ENCODE assay signal across 10 mouse cellular contexts in the genomic region with DNA sequence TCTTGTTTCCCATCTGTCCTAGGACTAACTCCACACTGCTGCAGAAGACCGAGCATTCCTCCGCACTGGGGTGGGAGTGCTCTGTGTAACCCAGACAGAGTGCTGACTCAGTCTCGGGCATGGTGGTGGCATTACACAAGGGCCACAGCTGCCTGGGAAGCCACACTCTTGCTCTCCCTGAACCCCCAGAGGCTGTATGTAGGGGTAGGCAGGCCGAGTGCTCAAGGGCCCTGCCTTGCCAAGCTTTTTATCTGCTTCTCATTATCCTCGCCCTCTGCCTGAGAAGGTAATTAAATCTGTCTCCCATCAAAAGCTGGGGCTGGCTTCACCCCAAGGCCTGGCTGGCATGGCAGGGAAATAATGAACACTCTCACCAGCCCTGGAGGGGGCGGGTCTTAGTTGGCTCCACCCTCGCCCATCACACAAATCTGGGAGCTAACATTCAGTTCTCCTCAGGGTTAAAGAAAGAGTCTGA. TPM values are rescaled to one million over a fixed set of nuclear protein-coding genes. Genes with fewer than 3 reads are reported as not detected.
A peak's percentile ranks its signal among the peaks of the same experiment; 100 is the strongest.
DNase-seq lines count a peak whose midpoint lies in the region; ATAC-seq lines count a peak whose summit lies in the region.
"Had no signal": no experiment of that assay in that cellular context is flagged by ENCODE, and none has a peak within 500 bp of the region (broad histone marks: within the 10 kb centered on the region; RNA-seq: fewer than 3 reads in every experiment).

No protein-coding gene starts in this region.

- no peaks in the 10 kb centered on the region for H3K9me3 ChIP-seq in forebrain, embryonic 15.5 days
- H3K9me3 ChIP-seq in limb, embryonic 12.5 days, result no peaks in the 10 kb centered on the region
- H3K9me3 ChIP-seq: heart, embryonic 13.5 days had no signal

- H3K36me3 ChIP-seq in forebrain, embryonic 15.5 days, result no peaks in the 10 kb centered on the region
- no peaks in the 10 kb centered on the region for H3K36me3 ChIP-seq in limb, embryonic 12.5 days
- H3K36me3 ChIP-seq: heart, embryonic 13.5 days had no signal

- ATAC-seq in forebrain, embryonic 15.5 days (replicated peaks), result peak; percentile 88
- ATAC-seq in limb, embryonic 12.5 days (ENCODE audit: insufficient number of reproducible peaks, insufficient read depth, low FRiP score, low TSS enrichment, low read depth), result no peak
- ATAC-seq in erythroblast, adult 5-6 weeks (replicated peaks; ENCODE audit: low FRiP score, poor library complexity, severe bottlenecking), result no peak

- H3K4me1 ChIP-seq in forebrain, embryonic 15.5 days, result peaks cover 44% of the 10 kb centered on the region
- H3K4me1 ChIP-seq in limb, embryonic 12.5 days (replicated peaks), result peaks cover 17% of the 10 kb centered on the region

- no peak overlapping the region for H3K4me2 ChIP-seq in forebrain, embryonic 15.5 days (replicated peaks)
- no peak overlapping the region for H3K4me2 ChIP-seq in limb, embryonic 12.5 days
- H3K4me2 ChIP-seq: heart, embryonic 13.5 days had no signal

- WGBS in forebrain, embryonic 15.5 days, result 14% methylated on average over 7 of the region's 7 CpGs
- 54% methylated on average over 7 of the region's 7 CpGs for WGBS in limb, embryonic 12.5 days

- peak; percentile 10 for DNase-seq in thymus, postnatal 4 days
- DNase-seq in thymus, postnatal 36 days, result no peak
- DNase-seq in thymus, postnatal 25 days, result no peak
- DNase-seq in spleen, adult 12 weeks (ENCODE audit: low spot score), result no peak
- DNase-seq: adrenal gland, adult 8-10 months; lung, adult 2 months had no signal

- H3K27me3 ChIP-seq in forebrain, embryonic 15.5 days, result no peaks in the 10 kb centered on the region
- H3K27me3 ChIP-seq in limb, embryonic 12.5 days, result peaks cover 5% of the 10 kb centered on the region; the same call in 1 of the 2 replicates
- H3K27me3 ChIP-seq: heart, embryonic 13.5 days had no signal

- H3K27ac ChIP-seq in forebrain, embryonic 15.5 days (replicated peaks), result peak overlapping the region; percentile 85
- peak overlapping the region; percentile 24; the same call in 1 of the 2 replicates for H3K27ac ChIP-seq in limb, embryonic 12.5 days
- H3K27ac ChIP-seq: heart, embryonic 13.5 days had no signal

- no peak overlapping the region for H3K4me3 ChIP-seq in forebrain, embryonic 15.5 days
- H3K4me3 ChIP-seq in limb, embryonic 12.5 days (replicated peaks), result no peak overlapping the region
- H3K4me3 ChIP-seq: heart, embryonic 13.5 days had no signal

- H3K9ac ChIP-seq in forebrain, embryonic 15.5 days (replicated peaks), result no peak overlapping the region
- no peak overlapping the region for H3K9ac ChIP-seq in limb, embryonic 12.5 days (replicated peaks)
- H3K9ac ChIP-seq: heart, embryonic 13.5 days had no signal

RNA-seq across cellular contexts. Expression of gene Insyn1, which starts 30.9 kb away (rescaled TPM):
- polyA plus RNA-seq in forebrain, embryonic 15.5 days (2015; fragmentation: Nextera tagmentation; extraction: Ambion mirVana), result 6.7 and 7.7 TPM in 2 replicates
- polyA plus RNA-seq in limb, embryonic 12.5 days (2016; fragmentation: Nextera tagmentation; extraction: Ambion mirVana), result 4.6 and 5.5 TPM in 2 replicates
- not detected in 2 replicates for total RNA-seq in erythroblast, adult 5-6 weeks (2015; ENCODE audit: low replicate concordance)
- not detected in 2 replicates for total RNA-seq in erythroblast, adult 5-6 weeks (2017; ENCODE audit: low replicate concordance)
